Mouse (Mus musculus): Measurements from ENCODE around the gene Hscb.

- no peak for TF ChIP-seq CTCF (IDR thresholded peaks at IDR 0.05 in 2 of 3, conservative IDR thresholded peaks at IDR 0.05 in 1 of 3; ENCODE audit: control insufficient read depth in 1 of 3, insufficient read depth in 1 of 3, low read depth in 2 of 3, low read length in 3 of 3, poor library complexity in 1 of 3, severe bottlenecking in 1 of 3)
- TF ChIP-seq EP300 (IDR thresholded peaks at IDR 0.05; ENCODE audit: low read depth in 1 of 2, low read length in 2 of 2) = peak; percentile 80 to 82
- no peak for TF ChIP-seq GABPA (IDR thresholded peaks at IDR 0.05; ENCODE audit: low read depth, low read length)
- TF ChIP-seq ZKSCAN1 (IDR thresholded peaks at IDR 0.05; ENCODE audit: low read depth, low read length) = no peak
- TF ChIP-seq MAX (IDR thresholded peaks at IDR 0.05; ENCODE audit: low read length) = peak; percentile 29; the same call in 1 of the 2 replicates
- TF ChIP-seq GATA1 (IDR thresholded peaks at IDR 0.05; ENCODE audit: low read depth, low read length) = peak; percentile 89
Measured at GRCm38 (mm10) chr5:110839038-110839677, 419 bp downstream of the Hscb start.

All from MEL (cell line).